Mouse (Mus musculus) heart, embryonic 12.5 days (tissue): ENCODE results near the gene Slc6a15. TPM values are rescaled to one million over a fixed set of nuclear protein-coding genes. Genes with fewer than 3 reads are reported as not detected.

Experiments used
- ATAC-seq: fragments of 200-750 bp; cut with Nextera tagmentation; 2 replicates; pipeline ENCODE4 v1.8.0; 2017; ENCODE audit warnings: moderate TSS enrichment, moderate library complexity; ENCODE audit not compliant: insufficient number of reproducible peaks, low FRiP score
- H3K27ac ChIP-seq: fragments of 300-500 bp; sonication (generic); 2 replicates; pipeline ENCODE4 v1.5.1; 2016; ENCODE audit warnings: mild to moderate bottlenecking, moderate library complexity; ENCODE audit not compliant: poor library complexity, severe bottlenecking
- H3K27me3 ChIP-seq: fragments of 300-500 bp; sonication (generic); replicated peaks from 2 replicates; pipeline ENCODE4 v1.6.1; 2016; ENCODE audit warnings: mild to moderate bottlenecking, moderate library complexity
- H3K36me3 ChIP-seq: fragments of 300-500 bp; sonication (generic); 2 replicates; pipeline ENCODE4 v1.6.1; 2016; ENCODE audit warnings: mild to moderate bottlenecking, moderate library complexity
- H3K4me1 ChIP-seq: fragments of 300-500 bp; sonication (generic); replicated peaks from 2 replicates; pipeline ENCODE4 v1.6.1; 2016; ENCODE audit warnings: mild to moderate bottlenecking
- H3K4me2 ChIP-seq: fragments of 300-500 bp; sonication (generic); 2 replicates; pipeline ENCODE4 v1.6.1; 2016; ENCODE audit warnings: mild to moderate bottlenecking, moderate library complexity
- H3K4me3 ChIP-seq: fragments of 300-500 bp; sonication (generic); 2 replicates; pipeline ENCODE4 v1.5.1; 2016; ENCODE audit warnings: mild to moderate bottlenecking
- H3K9ac ChIP-seq: fragments of 300-500 bp; sonication (generic); 2 replicates; pipeline ENCODE4 v1.6.1; 2016; ENCODE audit warnings: mild to moderate bottlenecking, moderate library complexity
- H3K9me3 ChIP-seq: fragments of 300-500 bp; sonication (generic); replicated peaks from 2 replicates; pipeline ENCODE4 v1.6.1; 2016; ENCODE audit warnings: mild to moderate bottlenecking, moderate library complexity
- WGBS: fragments of 180-500 bp; shearing (Covaris S2); methylation state at CpG from one replicate; pipeline ENCODE4 v1.1.7; 2016; 5-methylcytosine and 5-hydroxymethylcytosine counted together
- polyA plus RNA-seq: library from polyadenylated mRNA; unstranded; fragments of >200 nt; fragmentation: Nextera tagmentation; extraction: Ambion mirVana; gene quantifications from 2 replicates; pipeline ENCODE4 v1.2.1, GENCODE M21; 2016

Gene Slc6a15
- polyA plus RNA-seq: 0.92 and 1.1 TPM in 2 replicates

DNA sequence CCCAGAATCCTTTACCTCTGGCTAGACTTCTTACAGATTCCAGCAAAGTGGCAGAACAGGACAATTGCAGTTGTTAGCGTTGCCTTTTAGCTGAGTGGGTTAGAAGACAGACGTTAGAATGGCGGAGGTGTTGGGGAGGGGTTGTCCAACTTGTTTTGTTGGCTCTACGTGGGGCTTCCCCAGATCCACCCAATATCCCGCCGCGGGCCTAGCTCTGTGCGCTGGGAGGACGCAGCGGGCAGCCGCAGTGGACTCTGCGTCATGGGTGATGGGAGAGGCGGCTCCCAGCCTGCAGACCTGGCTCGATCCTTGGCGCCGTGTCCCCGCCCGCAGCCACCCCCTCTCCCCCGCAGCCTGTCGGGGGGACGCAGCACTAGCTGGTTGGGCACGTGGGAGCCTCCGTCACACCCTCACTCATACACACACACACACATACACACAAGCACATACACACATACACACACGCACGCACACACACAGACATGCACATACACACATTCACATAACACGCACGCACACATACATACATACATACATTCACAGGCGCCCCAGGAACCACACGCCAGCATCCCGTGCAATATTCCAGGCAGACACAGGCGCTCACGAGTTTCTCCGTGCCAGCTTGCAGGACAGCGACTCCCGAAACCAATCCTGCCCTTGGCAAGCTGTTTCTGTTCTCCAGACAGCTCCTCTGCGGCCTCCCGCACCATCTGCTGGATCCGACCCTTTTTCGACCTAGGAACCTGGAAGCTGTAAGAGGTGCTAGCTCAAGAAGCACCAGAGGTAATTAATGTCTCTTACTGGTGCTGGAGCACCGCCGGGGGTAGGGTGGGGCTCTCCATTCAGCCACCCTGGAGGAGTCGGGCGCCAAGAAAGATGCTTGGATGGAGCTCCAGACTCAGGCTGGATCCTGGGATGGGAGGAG lies at the start of gene Slc6a15:
TSS of gene Slc6a15 (plus strand) at position 413 of the 925 bp plus-strand sequence.
- Histone ChIP-seq H3K9ac (peak within 1 kb of the TSS; percentile 47), H3K27me3 (peaks cover 11% of the 10 kb centered on the region; the same call in 1 of the 2 replicates), H3K4me1 (peaks cover 5% of the 10 kb centered on the region; the same call in 1 of the 2 replicates), H3K27ac (no peak within 1 kb of the TSS), H3K4me2 (peak within 1 kb of the TSS; percentile 97), H3K9me3 (no peaks in the 10 kb centered on the region), H3K4me3 (peak within 1 kb of the TSS; percentile 55), H3K36me3 (no peaks in the 10 kb centered on the region)
- WGBS: under 1% methylated on average over 41 of the region's 43 CpGs
- peak; percentile 63 for ATAC-seq

- ATAC-seq: no peak
- no peak overlapping the region for H3K27ac ChIP-seq
- no peaks in the 10 kb centered on the region for H3K4me1 ChIP-seq
- no peak overlapping the region for H3K9ac ChIP-seq
- H3K4me3 ChIP-seq: no peak overlapping the region
- 62% methylated on average over 3 of the region's 3 CpGs for WGBS
- no peaks in the 10 kb centered on the region for H3K27me3 ChIP-seq
- H3K9me3 ChIP-seq: no peaks in the 10 kb centered on the region
- no peak overlapping the region for H3K4me2 ChIP-seq
- H3K36me3 ChIP-seq: no peaks in the 10 kb centered on the region
These were observed 45.6 kb upstream of the Slc6a15 start for GRCm38 (mm10) chr10:103321941-103322340.

GRCm38 (mm10) chr10:103323386-103323785 lies 44.2 kb upstream of the Slc6a15 start:
- no peak overlapping the region for H3K4me2 ChIP-seq
- no peaks in the 10 kb centered on the region for H3K27me3 ChIP-seq
- no peaks in the 10 kb centered on the region for H3K9me3 ChIP-seq
- no peak overlapping the region for H3K4me3 ChIP-seq
- WGBS: 74% methylated on average over 3 of the region's 3 CpGs
- H3K9ac ChIP-seq: no peak overlapping the region
- H3K36me3 ChIP-seq: no peaks in the 10 kb centered on the region
- no peak overlapping the region for H3K27ac ChIP-seq
- ATAC-seq: no peak
- H3K4me1 ChIP-seq: no peaks in the 10 kb centered on the region

GRCm38 (mm10) chr10:103334306-103334705 lies 33.3 kb upstream of the Slc6a15 start:
- Histone ChIP-seq H3K27ac (no peak overlapping the region), H3K9me3 (no peaks in the 10 kb centered on the region), H3K27me3 (no peaks in the 10 kb centered on the region), H3K4me2 (no peak overlapping the region), H3K36me3 (no peaks in the 10 kb centered on the region), H3K9ac (no peak overlapping the region), H3K4me1 (no peaks in the 10 kb centered on the region), H3K4me3 (no peak overlapping the region)
- ATAC-seq: no peak
- 82% methylated on average over 1 of the region's 1 CpGs for WGBS

DNA sequence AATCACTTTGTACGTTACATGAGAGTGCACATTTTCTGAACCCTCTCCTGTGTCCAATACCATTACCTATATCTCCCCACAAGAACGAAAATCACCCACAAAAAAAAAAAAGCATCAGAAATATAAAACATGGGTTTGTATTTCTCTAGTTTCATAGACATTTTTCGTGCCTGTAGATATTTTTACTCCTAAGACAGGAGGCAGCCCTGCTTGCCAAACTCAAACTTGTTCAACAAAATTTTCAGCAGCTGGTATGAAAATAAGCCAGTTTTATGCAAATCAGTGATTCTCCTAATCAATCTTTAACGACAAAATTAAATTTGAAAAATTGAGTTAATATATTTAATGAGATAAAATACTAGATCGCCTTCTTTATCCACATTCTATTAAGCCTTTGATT lies 27.7 kb upstream of the Slc6a15 start:
- no peaks in the 10 kb centered on the region for H3K4me1 ChIP-seq
- no peak overlapping the region for H3K9ac ChIP-seq
- H3K27ac ChIP-seq: no peak overlapping the region
- H3K9me3 ChIP-seq: no peaks in the 10 kb centered on the region
- H3K4me2 ChIP-seq: no peak overlapping the region
- no peaks in the 10 kb centered on the region for H3K27me3 ChIP-seq
- 75% methylated on average over 5 of the region's 5 CpGs for WGBS
- ATAC-seq: no peak
- no peaks in the 10 kb centered on the region for H3K36me3 ChIP-seq
- no peak overlapping the region for H3K4me3 ChIP-seq

GRCm38 (mm10) chr10:103346797-103347196 lies 20.8 kb upstream of the Slc6a15 start:
- Histone ChIP-seq H3K4me2 (no peak overlapping the region), H3K36me3 (no peaks in the 10 kb centered on the region), H3K4me1 (no peaks in the 10 kb centered on the region), H3K27ac (no peak overlapping the region), H3K27me3 (no peaks in the 10 kb centered on the region), H3K9me3 (no peaks in the 10 kb centered on the region), H3K9ac (no peak overlapping the region), H3K4me3 (no peak overlapping the region)
- ATAC-seq: no peak
- WGBS: 81% methylated on average over 2 of the region's 2 CpGs

GRCm38 (mm10) chr10:103368296-103369080 lies 905 bp downstream of the Slc6a15 start:
- peak overlapping the region; percentile 47 for H3K9ac ChIP-seq
- no peak overlapping the region for H3K27ac ChIP-seq
- peak overlapping the region; percentile 55 for H3K4me3 ChIP-seq
- no peaks in the 10 kb centered on the region for H3K36me3 ChIP-seq
- no peaks in the 10 kb centered on the region for H3K9me3 ChIP-seq
- H3K4me2 ChIP-seq: peak overlapping the region; percentile 97
- WGBS: under 1% methylated on average over 37 of the region's 37 CpGs
- H3K27me3 ChIP-seq: peaks cover 11% of the 10 kb centered on the region; the same call in 1 of the 2 replicates
- H3K4me1 ChIP-seq: peaks cover 5% of the 10 kb centered on the region; the same call in 1 of the 2 replicates
- ATAC-seq: 0 out of 2 replicates have a peak, but pooled peaks have one; percentile 43

DNA sequence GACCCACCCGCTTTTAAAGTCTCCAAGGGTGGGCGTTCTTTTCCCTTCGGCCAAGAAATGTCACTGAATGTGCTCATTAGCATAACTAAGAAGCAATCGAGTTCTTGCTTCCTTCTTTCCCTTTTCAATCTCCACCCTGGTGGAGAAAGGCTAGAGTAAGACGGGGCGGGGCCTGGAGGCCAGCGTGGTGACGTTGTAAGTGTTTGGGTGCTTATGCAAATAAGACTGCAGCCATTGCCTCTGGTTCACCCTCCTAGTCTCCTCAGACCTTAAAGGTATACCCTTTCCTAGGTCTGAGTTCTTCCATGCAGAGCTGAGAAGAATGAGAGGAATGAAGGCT lies 1.5 kb downstream of the Slc6a15 start:
- no peaks in the 10 kb centered on the region for H3K36me3 ChIP-seq
- peak; percentile 83; the same call in 1 of the 2 replicates for ATAC-seq
- H3K27me3 ChIP-seq: peaks cover 11% of the 10 kb centered on the region; the same call in 1 of the 2 replicates
- WGBS: 1% methylated on average over 8 of the region's 8 CpGs
- no peak overlapping the region for H3K27ac ChIP-seq
- H3K9ac ChIP-seq: peak overlapping the region; percentile 47
- H3K4me3 ChIP-seq: peak overlapping the region; percentile 55
- H3K4me2 ChIP-seq: peak overlapping the region; percentile 97
- H3K4me1 ChIP-seq: peaks cover 5% of the 10 kb centered on the region; the same call in 1 of the 2 replicates
- H3K9me3 ChIP-seq: no peaks in the 10 kb centered on the region

GRCm38 (mm10) chr10:103402171-103402570 lies 34.6 kb downstream of the Slc6a15 start:
- Histone ChIP-seq H3K4me2 (no peak overlapping the region), H3K9ac (no peak overlapping the region), H3K4me1 (no peaks in the 10 kb centered on the region), H3K27me3 (no peaks in the 10 kb centered on the region), H3K27ac (no peak overlapping the region), H3K9me3 (no peaks in the 10 kb centered on the region), H3K36me3 (no peaks in the 10 kb centered on the region), H3K4me3 (no peak overlapping the region)
- ATAC-seq: no peak
- WGBS: 17% methylated on average over 4 of the region's 4 CpGs

GRCm38 (mm10) chr10:103427717-103428116 lies 60.1 kb downstream of the Slc6a15 start:
- Histone ChIP-seq H3K9me3 (no peaks in the 10 kb centered on the region), H3K4me1 (no peaks in the 10 kb centered on the region), H3K27ac (no peak overlapping the region), H3K27me3 (no peaks in the 10 kb centered on the region), H3K4me3 (no peak overlapping the region), H3K9ac (no peak overlapping the region), H3K36me3 (no peaks in the 10 kb centered on the region), H3K4me2 (no peak overlapping the region)
- WGBS: 55% methylated on average over 1 of the region's 1 CpGs
- ATAC-seq: no peak

- Histone ChIP-seq H3K27ac (no peak overlapping the region), H3K9me3 (no peaks in the 10 kb centered on the region), H3K9ac (no peak overlapping the region), H3K4me1 (no peaks in the 10 kb centered on the region), H3K27me3 (no peaks in the 10 kb centered on the region), H3K4me2 (no peak overlapping the region), H3K4me3 (no peak overlapping the region), H3K36me3 (no peaks in the 10 kb centered on the region)
- WGBS: 73% methylated on average over 2 of the region's 2 CpGs
- ATAC-seq: no peak
These were observed 75.0 kb downstream of the Slc6a15 start for GRCm38 (mm10) chr10:103442588-103442987.
